Mouse (Mus musculus) heart, postnatal 4 days (tissue): ENCODE measurements around the gene Rec8. TPM values are rescaled to one million over a fixed set of nuclear protein-coding genes. Genes with fewer than 3 reads are reported as not detected.

Source experiments
- DNase-seq: peaks from one replicate; pipeline ENCODE4 v3.0.0; 2021
- total RNA-seq, 2 experiments: library from RNA; stranded (reverse); gene quantifications; 2 replicates each; pipeline ENCODE4 v1.2.3; 2021

Rec8 gene
- total RNA-seq, 2 experiments from 2014 or later = 0.43 to 0.54 TPM

GRCm38 (mm10) chr14:55641291-55641690 lies 23.5 kb downstream of the Rec8 start:
- no peak for DNase-seq

GRCm38 (mm10) chr14:55642679-55643059 lies 24.8 kb downstream of the Rec8 start:
- DNase-seq = no peak

GRCm38 (mm10) chr14:55643060-55643907 lies 25.4 kb downstream of the Rec8 start, which contains the start of gene Tm9sf1:
Tm9sf1 (minus strand) TSS chr14:55643806.
- peak; percentile 86 for DNase-seq

GRCm38 (mm10) chr14:55644261-55644888 lies 26.5 kb downstream of the Rec8 start:
- DNase-seq = peak; percentile 18

- no peak for DNase-seq
Measured at GRCm38 (mm10) chr14:55649884-55650283, 32.0 kb downstream of the Rec8 start, which contains the start of gene Tssk4. Tssk4 (plus strand) TSS chr14:55650184.

GRCm38 (mm10) chr14:55651528-55651927 lies 33.7 kb downstream of the Rec8 start:
- no peak for DNase-seq

DNA sequence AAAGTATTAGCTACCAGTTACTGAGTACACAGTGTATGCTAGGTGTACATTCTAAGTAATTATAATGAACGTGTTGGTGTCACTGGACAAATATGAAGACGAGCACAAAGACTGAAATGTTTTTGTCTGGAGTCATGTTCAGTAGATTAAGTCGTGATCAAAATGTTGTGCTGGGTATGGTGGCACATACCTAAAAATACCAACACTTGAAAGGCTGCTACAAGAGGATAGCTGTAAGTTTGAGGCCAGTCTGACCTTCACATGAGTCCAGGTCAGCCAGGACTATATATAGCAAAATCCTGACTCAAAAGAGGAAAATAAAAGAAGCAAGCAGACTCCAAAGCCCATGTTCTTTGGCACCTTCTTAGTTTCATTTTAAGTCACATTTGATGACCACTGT lies 39.1 kb downstream of the Rec8 start:
- no peak for DNase-seq

DNA sequence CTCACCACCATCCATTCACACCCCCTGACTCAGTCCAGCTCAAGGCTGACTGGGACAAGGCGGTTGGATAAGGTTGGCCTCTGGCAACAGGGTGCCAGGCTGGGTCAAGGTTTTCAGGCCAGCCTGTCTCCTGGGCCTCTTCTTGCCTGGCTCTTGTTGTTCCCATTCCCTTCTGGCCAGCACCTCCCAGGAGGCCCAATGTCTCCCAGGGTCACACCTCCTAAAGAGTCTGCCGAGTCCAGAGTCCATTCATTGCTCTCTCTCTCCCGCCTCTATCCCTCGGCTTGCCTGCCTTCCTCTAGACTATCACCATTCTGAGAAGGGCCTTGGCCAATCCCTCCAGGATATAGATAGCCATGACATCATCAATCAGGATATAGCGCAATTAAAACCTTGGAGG lies 40.2 kb downstream of the Rec8 start:
- no peak for DNase-seq

DNA sequence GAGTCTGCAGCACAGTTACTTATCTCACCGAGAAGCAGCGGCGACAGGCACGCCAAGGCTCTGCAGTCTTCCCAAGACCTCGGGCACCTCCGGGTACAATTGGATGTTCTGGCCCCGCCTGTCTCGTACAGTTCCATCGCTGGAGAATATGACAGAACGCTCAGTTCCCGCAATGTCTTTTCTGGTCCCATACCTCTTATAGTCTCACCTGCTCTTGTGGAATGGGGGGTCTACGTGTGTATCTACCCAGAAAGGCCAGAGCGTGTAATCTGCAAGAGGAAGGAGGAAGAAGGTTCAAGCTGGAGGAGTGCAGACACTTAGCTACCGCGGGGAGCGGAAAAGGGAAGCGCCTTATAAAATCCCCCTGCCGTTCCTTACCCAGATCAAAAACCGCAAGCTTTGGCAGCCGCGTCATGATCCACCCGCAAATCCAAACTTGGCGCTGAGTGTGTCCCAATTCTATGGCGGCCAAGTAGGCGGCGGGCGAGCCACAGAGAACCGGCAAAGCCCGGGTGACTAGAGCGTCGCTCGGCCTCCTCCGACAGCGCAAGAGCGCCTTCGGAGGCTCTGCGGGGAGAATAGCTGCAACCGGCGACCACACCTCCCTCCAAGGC lies 42.2 kb downstream of the Rec8 start, which contains the start of gene Mdp1:
Mdp1 (minus strand) TSS at position 549 of the 614 bp plus-strand sequence.
- DNase-seq = peak; percentile 83

DNA sequence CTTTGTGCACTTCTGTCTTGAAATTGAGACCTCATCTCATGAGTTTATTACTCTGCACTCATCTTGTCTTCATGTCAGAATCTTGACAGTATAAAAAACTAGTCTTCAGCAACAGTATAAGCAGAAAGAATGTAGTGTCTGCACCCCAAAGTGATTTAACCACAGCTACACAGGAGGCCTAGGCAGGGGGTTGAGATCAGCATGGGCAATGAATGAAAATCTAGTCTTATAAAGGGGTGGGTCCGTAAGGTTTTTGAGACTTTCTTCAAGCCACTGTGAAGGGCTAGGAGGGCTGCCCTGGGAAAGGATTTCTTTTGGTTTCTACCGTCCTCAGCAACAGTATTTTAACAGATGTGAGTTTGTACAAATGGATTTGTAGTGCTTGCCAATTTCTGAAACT lies 42.8 kb downstream of the Rec8 start:
- DNase-seq = no peak

DNA sequence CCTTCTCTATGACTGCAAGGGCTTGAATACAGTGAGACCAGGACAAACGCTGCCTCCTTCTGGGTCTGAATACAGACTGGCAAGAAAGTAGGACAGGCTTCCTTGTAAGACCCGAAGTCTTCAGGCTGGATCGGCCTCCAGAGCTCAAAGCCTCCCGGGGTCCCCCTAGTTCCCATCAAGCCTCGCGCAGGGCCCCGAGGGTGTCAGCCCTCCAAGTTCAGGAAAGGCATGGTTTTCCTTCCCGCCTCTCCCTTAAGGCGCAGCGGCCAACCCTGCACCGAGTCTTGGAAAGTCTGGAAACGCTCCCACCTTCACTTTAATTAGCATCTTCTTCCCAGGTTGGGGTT lies 53.6 kb downstream of the Rec8 start:
- no peak for DNase-seq

DNA sequence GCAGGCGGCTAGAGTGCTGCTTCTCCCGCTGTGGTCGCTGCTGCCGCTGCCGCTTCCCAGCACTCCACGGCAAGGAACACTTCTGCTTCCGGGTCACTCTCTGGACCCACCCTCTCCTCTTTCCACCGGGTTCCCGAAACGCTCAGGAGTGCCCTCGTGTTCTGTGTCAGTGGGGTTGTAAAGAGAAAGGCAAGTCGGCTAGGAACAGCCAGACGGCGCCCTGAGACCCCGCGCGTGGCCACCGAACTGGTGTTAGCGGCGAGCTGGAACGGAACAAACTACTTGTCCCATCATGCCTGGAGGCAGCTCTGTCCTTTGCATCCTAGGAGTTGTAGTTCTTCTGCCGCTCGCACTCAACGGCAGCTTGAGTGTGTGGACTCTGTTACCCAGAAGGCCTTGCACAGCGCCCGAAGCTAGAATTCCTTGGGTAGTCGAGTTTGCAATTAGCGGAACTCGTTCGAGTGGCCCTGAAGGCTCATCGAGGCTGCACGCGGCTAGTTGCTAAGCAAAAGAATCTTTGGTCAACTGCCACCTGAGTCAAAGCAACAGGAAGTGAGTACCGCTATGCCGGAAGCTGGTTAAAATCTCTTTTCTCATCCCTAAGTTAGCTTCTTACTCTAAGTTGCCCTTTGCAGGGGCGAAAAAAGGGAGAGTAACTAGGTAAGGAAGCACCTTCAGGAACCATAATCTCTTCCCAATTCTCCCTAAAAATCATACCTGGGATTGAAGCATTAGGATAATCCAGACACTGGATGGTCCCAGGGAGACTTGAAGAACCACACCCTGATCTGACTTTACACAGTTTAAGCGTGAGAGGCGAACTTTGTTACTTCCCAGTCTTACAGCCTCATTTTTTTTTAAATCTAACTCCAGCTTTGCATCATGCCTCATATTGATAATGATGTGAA lies 54.2 kb downstream of the Rec8 start, which contains the start of the genes Gmpr2 and Nedd8:
Gmpr2 (plus strand) TSS at position 109 of the 908 bp plus-strand sequence.
Nedd8 (minus strand) TSS at position 292 of the 908 bp plus-strand sequence.
- DNase-seq = peak; percentile 86

- DNase-seq = no peak
Measured at GRCm38 (mm10) chr14:55672741-55673060, 54.9 kb downstream of the Rec8 start.

Other genes with a start within 250 kb of the Rec8 start
- 100 to 1,000 TPM; 102 to 115 TPM for gene Dhrs4, start 139.3 kb upstream of the Rec8 start, total RNA-seq
- 1 to 10 TPM; 2.9 to 5.9 TPM for gene Carmil3, start 127.4 kb upstream of the Rec8 start, total RNA-seq
- gene Cpne6, start 107.6 kb upstream of the Rec8 start, total RNA-seq = under 1 TPM in 1 of 2 experiments, not detected in 1; 0.12 TPM
- not detected for gene Nrl, start 93.1 kb upstream of the Rec8 start, total RNA-seq
- 10 to 100 TPM; 19.7 to 21.5 TPM for gene Pck2, start 77.8 kb upstream of the Rec8 start, total RNA-seq
- 10 to 100 TPM; 60.8 to 63.0 TPM for gene Dcaf11, start 58.0 kb upstream of the Rec8 start, total RNA-seq
- gene A730061H03Rik, start 57.6 kb upstream of the Rec8 start, total RNA-seq = not detected
- gene Fitm1, start 42.4 kb upstream of the Rec8 start, total RNA-seq = 100 to 1,000 TPM; 122 to 152 TPM
- gene Psme1, start 39.9 kb upstream of the Rec8 start, total RNA-seq = 100 to 1,000 TPM; 232 to 244 TPM
- 10 to 100 TPM; 37.3 to 40.1 TPM for gene Emc9, start 32.7 kb upstream of the Rec8 start, total RNA-seq
- 100 to 1,000 TPM; 127 to 153 TPM for gene Psme2, start 26.9 kb upstream of the Rec8 start, total RNA-seq
- gene Rnf31, start 26.3 kb upstream of the Rec8 start, total RNA-seq = 10 to 100 TPM; 25.9 to 27.9 TPM
- 1 to 10 TPM; 7.6 to 9.9 TPM for gene Irf9, start 14.5 kb upstream of the Rec8 start, total RNA-seq
- gene Ipo4, start 17.9 kb downstream of the Rec8 start, total RNA-seq = 10 to 100 TPM; 64.6 to 67.1 TPM
- 1 to 10 TPM; 3.7 to 4.3 TPM for gene Gm49378, start 19.9 kb downstream of the Rec8 start, total RNA-seq
- gene Tm9sf1, start 25.8 kb downstream of the Rec8 start, total RNA-seq = 10 to 100 TPM; 60.1 to 72.3 TPM
- 1 to 10 TPM; 1.1 to 1.2 TPM for gene Tssk4, start 32.1 kb downstream of the Rec8 start, total RNA-seq
- gene Mdp1, start 42.5 kb downstream of the Rec8 start, total RNA-seq = 10 to 100 TPM; 63.2 to 66.7 TPM
- 10 to 100 TPM; 16.6 to 21.0 TPM for gene Gmpr2, start 53.9 kb downstream of the Rec8 start, total RNA-seq
- 100 to 1,000 TPM; 296 to 328 TPM for gene Nedd8, start 54.1 kb downstream of the Rec8 start, total RNA-seq
- gene Tinf2, start 63.8 kb downstream of the Rec8 start, total RNA-seq = 10 to 100 TPM; 23.4 to 25.7 TPM
- under 1 TPM; 0.20 to 0.50 TPM for gene Tgm1, start 95.9 kb downstream of the Rec8 start, total RNA-seq
- 10 to 100 TPM; 13.1 to 13.9 TPM for gene Rabggta, start 104.2 kb downstream of the Rec8 start, total RNA-seq
- 10 to 100 TPM; 46.0 to 51.4 TPM for gene Dhrs1, start 127.7 kb downstream of the Rec8 start, total RNA-seq
- 10 to 100 TPM; 17.8 to 18.3 TPM for gene Nop9, start 127.7 kb downstream of the Rec8 start, total RNA-seq
- 1 to 10 TPM; 1.2 to 2.2 TPM for gene Cideb, start 140.4 kb downstream of the Rec8 start, total RNA-seq
- gene Ltb4r2, start 143.4 kb downstream of the Rec8 start, total RNA-seq = under 1 TPM; 0.11 to 0.26 TPM
- under 1 TPM; 0.50 TPM for gene Ltb4r1, start 147.9 kb downstream of the Rec8 start, total RNA-seq
- 10 to 100 TPM; 18.9 to 22.3 TPM for gene Adcy4, start 166.1 kb downstream of the Rec8 start, total RNA-seq
- 10 to 100 TPM; 10.6 to 14.0 TPM for gene Ripk3, start 170.8 kb downstream of the Rec8 start, total RNA-seq
- 10 to 100 TPM; 12.7 to 13.3 TPM for gene Nfatc4, start 205.1 kb downstream of the Rec8 start, total RNA-seq
- gene Nynrin, start 236.0 kb downstream of the Rec8 start, total RNA-seq = 10 to 100 TPM; 36.0 to 36.3 TPM